Mouse (Mus musculus): Measurements from ENCODE around the gene Ice2. TPM values are rescaled to one million over a fixed set of nuclear protein-coding genes. Genes with fewer than 3 reads are reported as not detected.

Gene Ice2
- total RNA-seq, 4 experiments from 2014 or later: 5.4 to 7.4 (median 6.7) TPM

- DNase-seq (ENCODE audit: low spot score): no peak
Measured at GRCm38 (mm10) chr9:69458982-69459381, 61.3 kb downstream of the Ice2 start.

GRCm38 (mm10) chr9:69459876-69460275 is 62.2 kb downstream of the Ice2 start:
- DNase-seq (ENCODE audit: low spot score): no peak

- no peak for DNase-seq (ENCODE audit: low spot score)
Measured at GRCm38 (mm10) chr9:69463046-69463445, 65.3 kb downstream of the Ice2 start.

- no peak for DNase-seq (ENCODE audit: low spot score)
Measured at GRCm38 (mm10) chr9:69464109-69464756, 66.5 kb downstream of the Ice2 start.

GRCm38 (mm10) chr9:69466098-69466497 is 68.4 kb downstream of the Ice2 start:
- no peak for DNase-seq (ENCODE audit: low spot score)

- no peak for DNase-seq (ENCODE audit: low spot score)
Measured at GRCm38 (mm10) chr9:69467310-69467939, 69.7 kb downstream of the Ice2 start.

- DNase-seq (ENCODE audit: low spot score): no peak
Measured at GRCm38 (mm10) chr9:69468991-69469390, 71.3 kb downstream of the Ice2 start.

GRCm38 (mm10) chr9:69470362-69470761 is 72.7 kb downstream of the Ice2 start:
- DNase-seq (ENCODE audit: low spot score): no peak

GRCm38 (mm10) chr9:69470921-69471320 is 73.2 kb downstream of the Ice2 start:
- DNase-seq (ENCODE audit: low spot score): no peak

- DNase-seq (ENCODE audit: low spot score): peak; percentile 91
Measured at GRCm38 (mm10) chr9:69472724-69473123, 75.0 kb downstream of the Ice2 start.

GRCm38 (mm10) chr9:69475873-69476272 is 78.2 kb downstream of the Ice2 start:
- no peak for DNase-seq (ENCODE audit: low spot score)

- DNase-seq (ENCODE audit: low spot score): peak; percentile 77
Measured at GRCm38 (mm10) chr9:69477195-69477823, 79.6 kb downstream of the Ice2 start.

GRCm38 (mm10) chr9:69477824-69478222 is 80.1 kb downstream of the Ice2 start:
- no peak for DNase-seq (ENCODE audit: low spot score)

GRCm38 (mm10) chr9:69480344-69480743 is 82.6 kb downstream of the Ice2 start:
- DNase-seq (ENCODE audit: low spot score): peak; percentile 92

Small RNA genes lying within 50 kb of the gene (microRNA-seq; reads per million reads assigned to microRNA genes)
- gene Mir3109: 1.7 reads per million

Other genes starting within 250 kb of the Ice2 start
- 10 to 100 TPM; 48.1 to 87.1 (median 65.2) TPM for gene Anxa2, start 55.7 kb downstream of the Ice2 start, total RNA-seq (2022)